Mouse (Mus musculus) left cerebral cortex, adult 8-10 months (tissue): Measurements from ENCODE around the gene Dkk2. TPM values are rescaled to one million over a fixed set of nuclear protein-coding genes. Genes with fewer than 3 reads are reported as not detected.
"Not testable (repeated sequence)": the region's sequence is repeated elsewhere in the genome, so short reads cannot be mapped to it uniquely, and the experiment has no call there.

Experiments
- DNase-seq, 2 experiments: peaks; one replicate each; pipeline ENCODE4 v3.0.0; 2022; ENCODE audit warnings: low spot score in 2 of 2
- total RNA-seq, 4 experiments: library from RNA; stranded (reverse); gene quantifications; 2 replicates each; pipeline ENCODE4 v1.2.4; 2022

The Dkk2 gene
- 1 to 10 TPM in 1 of 4 experiments, under 1 TPM in 3; 0.84 to 1.4 (median 0.93) TPM for total RNA-seq

DNA sequence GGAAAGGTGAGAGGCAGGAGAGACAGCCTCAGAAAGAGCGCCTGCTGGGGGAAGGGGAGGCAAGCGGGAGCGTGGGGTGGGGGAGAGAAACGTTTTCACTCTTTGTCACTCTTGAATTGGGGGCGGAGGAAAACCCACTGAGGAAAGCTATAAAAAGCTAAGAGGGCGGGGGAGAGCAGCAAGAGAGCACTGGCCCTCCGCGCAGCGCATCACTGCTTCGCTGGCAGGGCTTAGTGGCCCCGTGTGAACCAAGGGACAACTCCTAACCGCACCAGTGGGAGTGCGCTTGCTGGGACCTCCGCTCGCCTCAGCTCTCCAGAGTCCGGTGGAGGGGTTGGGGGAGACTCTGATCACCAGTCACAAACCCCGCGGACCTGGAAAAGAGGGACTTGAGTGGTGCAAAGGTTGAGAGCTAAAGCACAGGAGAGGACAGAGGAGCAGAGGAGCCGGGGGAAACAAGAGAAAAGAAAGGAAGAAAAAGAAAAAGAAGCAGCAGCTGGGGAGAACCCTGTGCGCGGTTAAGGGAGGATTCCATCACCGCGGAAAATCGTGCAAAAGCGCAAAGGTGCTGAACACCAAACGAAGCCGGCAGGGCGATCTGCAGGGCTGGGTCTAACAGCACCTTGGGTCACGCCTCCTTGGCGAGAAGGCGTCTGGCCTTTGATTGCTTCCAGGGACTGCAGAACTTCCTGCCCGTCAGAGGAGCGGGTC, at the start of gene Dkk2:
Gene Dkk2 (plus strand): TSS at position 181 of the 711 bp plus-strand sequence.
- DNase-seq: no peak

GRCm38 (mm10) chr3:132036704-132037103, 48.4 kb upstream of the Dkk2 start:
- DNase-seq: no peak

GRCm38 (mm10) chr3:132037670-132038069, 47.4 kb upstream of the Dkk2 start:
- DNase-seq: no peak

- no peak for DNase-seq
These were observed 45.0 kb upstream of the Dkk2 start for GRCm38 (mm10) chr3:132040066-132040465.

DNA sequence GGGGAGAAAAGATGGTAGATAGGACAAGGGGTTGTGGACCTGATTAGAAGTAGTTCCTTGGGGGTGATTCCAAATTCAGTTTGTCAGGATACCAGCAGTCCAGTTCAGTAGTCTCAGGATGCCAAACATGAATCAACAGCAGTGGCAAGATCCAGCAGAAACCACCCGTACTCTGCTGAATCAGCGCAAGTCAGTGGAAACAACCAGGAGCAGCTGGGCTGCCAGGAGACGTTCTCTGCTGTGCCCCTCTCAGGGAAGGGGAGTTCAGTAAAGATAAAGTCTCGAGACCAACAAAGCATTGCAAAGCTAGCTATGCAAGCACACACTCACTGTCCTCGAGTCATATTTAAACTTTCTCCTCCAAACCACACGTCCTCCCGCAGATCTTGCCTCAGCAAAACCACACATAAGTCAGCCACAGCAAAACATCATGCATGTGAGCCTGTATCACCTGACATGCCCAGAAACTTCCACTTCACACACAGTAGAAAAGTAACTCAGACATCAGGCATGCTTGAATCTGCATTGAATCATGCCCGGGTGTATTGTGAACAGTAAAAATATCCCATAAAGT, 34.1 kb upstream of the Dkk2 start:
- DNase-seq: no peak

DNA sequence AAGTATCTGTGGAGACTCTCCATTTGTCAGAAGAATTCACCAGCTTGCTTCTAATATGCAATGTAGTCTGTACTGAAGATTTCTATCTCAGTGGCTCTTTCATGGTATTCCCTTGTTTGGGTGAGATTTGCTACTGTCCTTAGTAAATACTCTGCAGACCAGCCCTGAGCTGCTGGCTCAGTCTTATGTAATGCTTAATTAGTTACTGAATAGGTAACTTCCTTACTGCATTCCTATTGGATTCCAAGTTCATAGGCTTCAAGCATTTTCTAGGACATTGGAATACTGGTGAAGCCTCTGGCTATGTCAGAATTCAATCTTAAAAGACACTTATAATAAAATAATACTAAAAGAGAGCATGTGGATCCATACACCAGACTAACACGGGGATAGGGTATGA, 22.3 kb upstream of the Dkk2 start:
- DNase-seq: not testable (repeated sequence)

- no peak for DNase-seq
These were observed 21.7 kb upstream of the Dkk2 start for GRCm38 (mm10) chr3:132063374-132063773.

- DNase-seq: no peak
These were observed 21.1 kb upstream of the Dkk2 start for GRCm38 (mm10) chr3:132063966-132064365.

- DNase-seq: no peak
These were observed 20.2 kb upstream of the Dkk2 start for GRCm38 (mm10) chr3:132064920-132065319.

DNA sequence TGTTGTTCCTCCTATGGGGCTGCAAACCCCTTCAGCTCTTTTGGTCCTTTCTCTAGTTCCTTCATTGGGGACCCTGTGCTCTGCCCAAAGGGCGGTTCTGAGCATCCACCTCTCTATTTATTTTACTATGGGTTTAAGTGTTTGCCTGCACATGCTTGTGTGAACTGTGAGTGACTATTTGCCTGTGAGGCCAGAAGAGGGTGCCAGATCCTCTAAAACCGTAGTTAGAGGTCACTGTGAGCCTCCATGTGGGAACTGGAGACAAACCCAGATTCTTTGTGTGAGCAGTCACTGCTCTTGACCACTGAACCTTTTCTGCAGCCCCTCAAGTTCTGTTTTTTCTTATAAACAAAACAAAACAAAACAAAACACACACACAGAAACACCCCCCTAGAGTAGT, 14.1 kb upstream of the Dkk2 start:
- DNase-seq: no peak

DNA sequence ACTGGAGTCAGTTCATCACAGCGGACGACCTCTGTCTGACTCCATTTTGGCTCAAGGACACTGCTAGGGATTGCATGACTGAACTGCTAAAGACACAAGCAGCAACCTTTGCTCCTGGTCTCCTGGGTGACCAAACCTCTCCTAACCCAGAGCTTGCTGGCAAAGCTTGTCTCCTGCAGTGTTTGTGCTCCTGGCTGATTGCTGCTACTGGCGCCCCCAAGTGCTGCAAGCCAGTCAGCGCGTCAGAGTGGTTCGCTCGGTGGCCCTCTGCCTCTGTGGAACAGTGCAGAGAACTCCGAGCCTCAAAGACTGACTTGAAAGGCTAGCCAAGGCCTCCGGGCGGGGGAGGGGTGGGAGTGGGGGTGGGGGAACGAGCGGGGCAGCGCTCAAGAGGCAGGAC, 1.1 kb upstream of the Dkk2 start:
- peak; percentile 28 to 29 for DNase-seq

DNA sequence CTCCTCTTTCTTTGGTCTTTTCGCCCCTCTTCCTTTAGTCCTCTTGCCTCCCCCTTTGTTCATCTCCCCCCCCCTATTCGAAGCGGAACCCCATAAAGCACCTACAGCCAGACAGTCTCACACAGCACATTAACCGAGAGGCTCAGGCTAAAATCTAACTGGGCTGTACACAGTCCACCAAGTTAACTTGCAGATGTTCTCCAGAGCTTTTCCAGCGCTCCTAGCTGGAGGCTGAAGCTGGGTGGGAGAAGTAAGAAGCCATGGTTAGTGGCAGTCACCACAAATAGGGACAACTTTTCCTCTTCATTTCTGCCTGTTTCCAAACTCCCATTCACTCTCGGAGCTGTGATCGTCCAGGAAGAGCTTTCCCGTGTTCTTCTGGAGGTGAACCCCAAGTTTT, 412 bp upstream of the Dkk2 start:
- DNase-seq: no peak

GRCm38 (mm10) chr3:132085823-132086350, 795 bp downstream of the Dkk2 start:
- no peak for DNase-seq

GRCm38 (mm10) chr3:132086461-132086860, 1.4 kb downstream of the Dkk2 start:
- DNase-seq: no peak

DNA sequence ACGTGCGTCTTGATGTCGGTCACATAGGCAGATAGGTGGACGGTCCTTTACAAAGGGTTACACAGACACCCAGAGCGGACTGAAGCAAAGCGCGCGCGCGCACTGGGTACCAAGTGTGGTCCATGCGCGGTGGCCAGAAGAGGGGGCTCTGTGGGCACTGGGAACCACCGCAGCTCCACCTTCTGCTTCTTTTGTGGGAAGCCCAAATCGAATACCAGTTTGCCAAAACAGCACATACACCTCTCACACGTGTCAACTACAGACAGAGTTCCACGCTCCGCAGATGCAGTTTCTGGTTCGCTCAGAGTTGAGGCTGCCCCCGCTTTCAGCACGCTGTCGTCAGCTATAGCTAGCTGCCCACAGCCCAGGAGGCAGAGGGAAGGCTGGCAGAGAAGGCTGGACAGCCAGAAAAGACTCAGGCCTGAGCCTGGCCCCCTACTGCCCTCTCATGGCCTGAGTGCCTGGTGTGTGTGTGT, 2.0 kb downstream of the Dkk2 start:
- DNase-seq: peak in 1 of 2 experiments; percentile 52

- no peak for DNase-seq
These were observed 7.9 kb downstream of the Dkk2 start for GRCm38 (mm10) chr3:132092983-132093382.

DNA sequence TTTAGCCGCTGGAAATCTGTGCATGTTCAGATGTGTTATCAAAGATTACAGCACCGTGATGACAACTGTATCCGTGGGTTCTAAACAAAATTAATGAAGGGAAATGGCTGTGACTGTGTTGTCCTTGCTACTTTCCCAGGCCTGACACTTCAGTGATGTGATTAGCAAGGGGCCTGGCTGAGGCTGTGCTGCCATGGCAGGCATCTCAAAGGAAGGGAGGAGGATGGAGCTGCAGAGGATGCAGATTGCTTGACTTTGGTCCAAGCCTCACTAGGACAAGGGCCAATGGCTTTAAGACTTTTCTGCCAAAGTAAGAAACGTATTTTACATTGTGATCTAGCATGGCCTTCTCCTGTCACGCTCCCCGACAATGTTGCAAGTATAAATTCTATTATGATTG, 11.2 kb downstream of the Dkk2 start:
- DNase-seq: no peak

GRCm38 (mm10) chr3:132100746-132101145, 15.7 kb downstream of the Dkk2 start:
- DNase-seq: no peak

DNA sequence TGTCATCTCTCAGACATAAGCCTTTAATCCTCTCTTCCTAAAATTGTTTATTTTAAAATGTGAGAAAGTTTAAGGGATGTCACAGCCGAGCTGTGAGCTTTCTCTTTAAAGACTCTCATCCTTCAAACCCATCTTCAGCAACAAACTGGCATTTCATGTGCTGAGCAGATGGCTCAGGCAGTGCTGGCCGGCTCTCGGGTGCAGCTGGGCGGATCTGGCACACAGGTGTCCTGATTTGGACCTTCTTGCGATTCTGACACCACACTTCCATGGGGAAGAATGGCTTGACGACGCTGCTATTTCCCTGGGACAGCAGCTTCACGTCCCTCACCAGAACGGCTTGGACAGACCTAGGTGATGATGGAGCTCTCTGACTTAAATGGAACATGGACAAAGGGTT, 17.9 kb downstream of the Dkk2 start:
- peak in 1 of 2 experiments; percentile 40 for DNase-seq

DNA sequence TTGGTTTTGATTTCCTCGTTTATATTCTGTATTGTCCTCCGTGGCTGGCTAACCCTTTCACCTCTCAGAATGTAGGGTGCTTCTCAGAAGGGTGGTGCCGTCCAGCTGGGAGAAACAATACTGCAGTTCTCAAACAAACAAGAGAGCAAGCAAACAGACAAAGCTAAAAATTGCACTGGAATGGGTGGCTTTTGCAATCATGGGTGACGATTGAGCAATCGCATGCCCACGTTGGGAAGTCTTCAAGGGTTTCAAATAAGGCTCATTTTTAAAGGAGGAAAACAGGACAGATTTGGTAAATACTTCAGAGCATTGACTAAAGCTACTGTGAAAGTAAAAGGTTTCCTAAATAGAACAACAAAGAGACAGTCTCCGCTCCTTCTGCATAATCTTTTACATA, 18.4 kb downstream of the Dkk2 start:
- peak in 1 of 2 experiments; percentile 3 for DNase-seq

DNA sequence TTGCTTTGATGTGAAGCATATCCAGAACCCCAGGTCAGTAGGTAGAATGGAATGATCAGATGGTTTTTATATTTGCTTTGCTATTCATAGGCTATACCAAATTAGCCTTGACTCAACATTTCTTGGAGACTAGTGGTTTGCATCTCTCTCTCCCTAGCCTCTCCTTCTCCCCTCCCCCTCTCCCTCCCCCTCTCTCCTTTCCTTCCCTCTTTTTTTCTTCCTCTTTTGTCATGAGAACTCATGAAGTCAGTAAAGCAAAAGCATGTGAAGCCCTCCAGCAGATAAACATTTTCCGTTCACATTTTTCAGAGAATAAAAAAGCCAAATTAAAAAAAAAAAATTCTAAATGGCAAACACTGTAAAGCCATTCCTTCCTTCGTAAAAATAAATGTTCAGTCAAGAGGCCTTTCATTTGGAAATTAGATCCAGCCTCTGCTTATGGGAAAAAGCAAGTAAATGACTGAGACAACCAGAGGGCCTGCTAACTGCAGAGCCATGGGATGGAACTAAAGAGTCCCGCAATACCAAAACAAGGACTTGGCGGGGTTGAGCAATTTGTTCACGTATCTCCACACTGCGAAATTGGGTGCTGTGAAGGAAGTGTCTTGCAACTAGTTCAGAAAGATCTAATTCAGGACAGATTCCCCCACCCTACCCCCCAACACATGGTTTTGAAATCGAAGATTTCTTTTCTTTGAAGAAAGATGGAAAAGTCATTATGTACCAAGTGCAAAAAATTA, 30.9 kb downstream of the Dkk2 start:
- DNase-seq: no peak

DNA sequence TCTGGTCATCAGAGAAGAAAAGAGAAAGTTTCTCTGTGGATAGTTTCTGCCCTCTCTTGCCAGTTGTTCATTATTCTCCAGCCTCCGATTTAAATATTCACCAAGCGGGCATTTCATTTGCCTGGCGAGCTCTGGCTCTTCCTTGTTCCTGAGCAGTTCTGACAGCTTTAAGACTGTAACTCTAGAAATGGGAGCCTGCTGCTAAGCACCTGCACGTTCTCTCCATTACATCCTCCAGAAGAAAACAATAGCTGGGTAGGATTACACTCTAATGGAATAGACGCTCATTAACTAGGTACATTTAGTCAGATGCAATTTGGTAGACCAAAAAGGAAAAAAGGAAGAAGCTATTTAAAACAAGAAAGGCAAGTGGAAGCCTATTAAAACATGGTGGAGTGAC, 36.3 kb downstream of the Dkk2 start:
- no peak for DNase-seq
